Mouse (Mus musculus) neutrophil, adult 5-6 weeks (primary cell): ENCODE data around the gene Snx1. TPM values are rescaled to one million over a fixed set of nuclear protein-coding genes. Genes with fewer than 3 reads are reported as not detected.
A peak's percentile ranks its signal among the peaks of the same experiment; 100 is the strongest.

ENCODE experiments used
- ATAC-seq: fragments of 151-379, 151-347 bp; 2 replicates; pipeline ENCODE4 v1.8.0; 2017; ENCODE audit warnings: mild to moderate bottlenecking, moderate TSS enrichment; ENCODE audit not compliant: insufficient number of reproducible peaks, poor library complexity, low FRiP score, severe bottlenecking; ENCODE audit errors: extremely low read depth
- total RNA-seq: library from RNA; stranded (forward); fragments of 200-1000 nt; gene quantifications from 2 replicates; pipeline ENCODE4 v1.2.3, GENCODE M21; 2017

Snx1 gene
- total RNA-seq, 1 experiment from 2014 or later = 104 TPM

DNA sequence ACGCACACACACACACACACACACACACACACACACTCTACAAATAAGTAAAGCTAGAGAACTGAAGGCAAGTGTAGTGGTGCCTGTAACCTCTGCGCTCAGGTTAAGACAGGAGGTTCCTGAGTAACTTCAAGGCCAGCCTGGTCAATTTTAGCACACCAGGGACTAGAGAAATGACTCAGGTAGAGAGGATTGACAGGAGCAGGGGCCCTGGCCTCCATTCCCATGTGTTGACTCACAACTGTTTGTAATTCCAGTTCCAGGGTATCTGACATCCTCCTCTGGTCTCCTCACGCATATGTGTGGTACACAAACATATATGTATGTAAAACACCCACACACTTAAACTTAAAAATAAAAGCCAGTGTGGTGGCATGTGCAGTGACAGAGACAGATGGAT is 62.9 kb downstream of the Snx1 start:
- no peak for ATAC-seq

GRCm38 (mm10) chr9:66061656-66062055 is 64.7 kb downstream of the Snx1 start:
- no peak for ATAC-seq

- ATAC-seq = no peak
Observed at GRCm38 (mm10) chr9:66060986-66061385, 65.4 kb downstream of the Snx1 start.

- 0 out of 2 replicates have a peak, but pooled peaks have one; percentile 4 for ATAC-seq
Observed at GRCm38 (mm10) chr9:66060308-66060647, 66.1 kb downstream of the Snx1 start.

- peak; percentile 95 for ATAC-seq
Observed at GRCm38 (mm10) chr9:66059583-66060307, 66.6 kb downstream of the Snx1 start, which contains the start of gene Ppib. Gene Ppib (plus strand): TSS chr9:66060222.

DNA sequence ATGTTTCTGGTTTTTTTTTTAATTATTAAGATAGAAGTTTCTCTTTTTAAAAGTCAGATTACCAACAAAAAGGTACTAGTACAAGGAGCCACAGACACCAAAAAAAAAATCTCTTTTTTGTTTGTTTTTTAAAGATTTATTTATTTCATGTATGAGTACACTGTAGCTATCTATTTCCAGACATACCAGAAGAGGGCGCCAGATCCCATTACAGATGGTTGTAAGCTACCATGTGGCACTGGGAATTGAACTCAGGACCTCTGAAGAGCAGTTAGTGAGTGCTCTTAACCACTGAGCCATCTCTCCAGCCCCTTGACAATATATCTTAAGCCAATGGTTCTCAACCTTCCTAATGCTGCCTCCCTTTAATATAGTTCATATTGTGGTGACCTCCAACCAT is 72.8 kb downstream of the Snx1 start:
- ATAC-seq = no peak

DNA sequence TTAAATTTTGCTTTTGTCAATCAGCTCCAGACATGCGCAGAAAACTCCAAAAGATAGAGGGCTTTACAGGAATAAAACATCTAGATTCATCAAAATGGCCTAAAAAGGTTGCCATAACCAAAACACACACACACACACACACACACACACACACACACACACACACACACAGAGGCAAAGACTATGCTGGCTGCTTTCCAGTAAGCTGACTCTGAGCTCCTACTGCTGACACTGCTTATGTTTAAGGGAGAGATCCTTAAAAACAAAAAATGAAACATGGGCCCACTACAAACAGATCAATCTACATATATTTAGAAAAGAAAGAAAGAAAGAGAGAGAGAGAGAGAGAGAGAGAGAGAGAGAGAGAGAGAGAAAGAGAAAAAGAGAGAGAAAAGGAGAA is 73.7 kb downstream of the Snx1 start:
- ATAC-seq = no peak

GRCm38 (mm10) chr9:66051493-66051892 is 74.9 kb downstream of the Snx1 start:
- no peak for ATAC-seq

- no peak for ATAC-seq
Observed at GRCm38 (mm10) chr9:66049931-66050601, 76.3 kb downstream of the Snx1 start.

DNA sequence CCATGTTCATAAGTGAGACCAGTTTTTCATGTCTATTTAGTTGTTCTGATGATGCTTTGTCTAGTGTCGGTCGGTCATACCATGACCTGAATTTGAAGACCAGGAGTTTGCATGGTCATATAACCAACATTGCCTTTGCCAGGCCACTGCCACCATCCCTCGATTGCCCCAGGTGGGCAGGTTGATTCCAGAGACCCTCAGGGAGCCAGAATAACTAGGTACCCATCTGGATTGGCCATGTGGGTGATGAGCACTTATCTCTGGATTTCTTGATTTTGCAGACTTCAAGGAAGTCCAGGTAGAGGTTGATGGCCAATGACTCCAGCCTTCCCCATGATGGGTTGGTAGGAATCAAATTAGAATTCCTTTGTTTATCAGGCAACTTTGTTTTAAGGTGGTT is 83.1 kb downstream of the Snx1 start:
- no peak for ATAC-seq

GRCm38 (mm10) chr9:66042331-66042730 is 84.1 kb downstream of the Snx1 start:
- ATAC-seq = no peak

DNA sequence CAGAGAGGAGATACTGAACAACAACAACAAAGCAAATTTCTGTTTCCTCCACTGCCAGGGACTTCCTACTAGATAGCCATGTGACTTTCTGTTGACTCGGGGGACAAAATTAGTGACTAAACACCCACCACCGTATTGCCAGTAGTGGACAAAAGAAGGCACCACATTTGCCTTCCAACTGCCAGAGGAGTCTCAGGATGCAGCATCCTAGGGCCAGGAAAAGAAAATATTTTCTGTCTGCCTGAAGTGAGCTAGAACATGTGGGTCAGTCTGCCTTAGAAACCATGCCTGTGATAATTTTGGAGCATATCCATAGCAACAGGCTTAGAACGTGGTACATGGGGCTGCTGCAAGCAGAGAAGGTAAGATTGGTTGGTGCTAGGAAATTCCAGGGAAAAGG is 85.6 kb downstream of the Snx1 start:
- no peak for ATAC-seq

DNA sequence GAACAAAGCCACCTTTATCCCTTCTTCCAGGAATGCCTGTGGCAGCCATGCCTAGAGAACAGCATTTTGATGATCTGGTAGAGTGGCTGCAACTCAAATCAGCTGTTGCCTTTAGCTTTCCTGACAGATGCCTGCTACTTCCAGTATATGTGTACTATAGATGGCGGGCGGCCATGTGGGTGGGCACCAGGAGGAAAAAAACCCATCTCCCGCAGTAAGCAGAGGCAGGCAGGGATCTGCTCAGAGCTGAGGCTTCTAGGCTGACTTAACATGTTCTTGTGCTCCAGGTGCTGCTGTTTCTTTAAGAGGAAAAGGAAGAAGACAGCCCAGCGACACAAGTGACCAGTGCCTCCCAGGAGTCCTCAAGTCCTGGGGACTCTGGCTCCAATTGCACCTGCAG is 87.1 kb downstream of the Snx1 start:
- no peak for ATAC-seq

DNA sequence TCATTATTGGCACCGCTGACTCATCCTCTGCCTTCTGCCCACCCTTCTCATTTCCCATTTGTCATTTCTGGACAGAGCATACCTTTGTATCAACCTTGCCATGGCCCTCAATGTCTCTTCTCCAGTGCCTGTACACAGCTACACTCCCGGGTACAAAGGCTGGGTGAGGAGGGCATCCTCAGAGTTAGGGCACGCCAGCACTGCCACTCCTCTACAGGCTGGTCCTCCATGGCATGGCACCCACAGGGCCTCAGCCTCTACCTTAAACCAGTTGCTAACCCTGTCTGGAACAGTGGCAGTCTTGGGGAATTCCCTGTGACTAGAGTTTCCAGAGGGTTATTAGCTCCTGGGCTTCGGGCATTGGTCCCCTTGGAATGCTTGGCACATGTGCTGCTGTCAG is 87.8 kb downstream of the Snx1 start:
- no peak for ATAC-seq

Other genes starting within 250 kb of the Snx1 start
- gene Pclaf, start 236.3 kb downstream of the Snx1 start, total RNA-seq = 0.25 and 0.35 TPM in 2 replicates
- 26.5 and 41.9 TPM in 2 replicates for gene Trip4, start 217.8 kb downstream of the Snx1 start, total RNA-seq
- 54.1 and 57.8 TPM in 2 replicates for gene Csnk1g1, start 217.7 kb downstream of the Snx1 start, total RNA-seq
- gene Ppib, start 66.4 kb downstream of the Snx1 start, total RNA-seq = 260 and 279 TPM in 2 replicates
- gene Snx22, start 56.9 kb downstream of the Snx1 start, total RNA-seq = 0.58 and 0.74 TPM in 2 replicates
- gene Ciao2a, start within 50 bp of the Snx1 start, total RNA-seq = 45.0 and 51.6 TPM in 2 replicates
- gene Dapk2, start 31.6 kb upstream of the Snx1 start, total RNA-seq = 0.93 and 1.6 TPM in 2 replicates
- gene Herc1, start 223.9 kb upstream of the Snx1 start, total RNA-seq = 163 and 174 TPM in 2 replicates